Mouse (Mus musculus) testis, adult 2 months (tissue): Measurements from ENCODE around the gene Slc32a1. TPM values are rescaled to one million over a fixed set of nuclear protein-coding genes. Genes with fewer than 3 reads are reported as not detected.

Experiments
- H3K27ac ChIP-seq: fragments of 200-500 bp; 2 replicates; pipeline ENCODE4 v1.5.1; 2012; ENCODE audit warnings: low read depth, low read length; ENCODE audit not compliant: control insufficient read depth, insufficient read depth
- H3K27me3 ChIP-seq: fragments of 200-500 bp; 2 replicates; pipeline ENCODE4 v1.6.1; 2012; ENCODE audit warnings: mild to moderate bottlenecking, low read length, moderate library complexity; ENCODE audit not compliant: control insufficient read depth, insufficient read depth
- H3K36me3 ChIP-seq: fragments of 200-500 bp; 2 replicates; pipeline ENCODE4 v1.6.1; 2012; ENCODE audit warnings: mild to moderate bottlenecking, low read length; ENCODE audit not compliant: control insufficient read depth, insufficient read depth
- H3K4me1 ChIP-seq: fragments of 200-500 bp; 2 replicates; pipeline ENCODE4 v1.6.1; 2012; ENCODE audit warnings: low read length; ENCODE audit not compliant: control insufficient read depth, insufficient read depth
- H3K4me3 ChIP-seq: fragments of 200-500 bp; 2 replicates; pipeline ENCODE4 v1.5.1; 2012; ENCODE audit warnings: low read depth, mild to moderate bottlenecking, low read length, moderate library complexity, mixed read lengths; ENCODE audit not compliant: control insufficient read depth
- CTCF ChIP-seq: fragments of 200-500 bp; IDR thresholded peaks from 2 replicates; pipeline ENCODE4 v1.5.1; 2012; ENCODE audit warnings: low read depth, mild to moderate bottlenecking, inconsistent platforms, low read length, moderate library complexity; ENCODE audit not compliant: control insufficient read depth, insufficient read depth, insufficient replicate concordance
- POLR2A ChIP-seq: fragments of 200-500 bp; IDR thresholded peaks from 2 replicates; pipeline ENCODE4 v1.6.1; 2012; ENCODE audit warnings: low read depth, mild to moderate bottlenecking, inconsistent platforms, low read length, moderate library complexity; ENCODE audit not compliant: control insufficient read depth
- polyA plus RNA-seq: library from polyadenylated mRNA; depleted of rRNA; stranded (reverse); fragments of >200 nt; gene quantifications from 2 replicates; pipeline ENCODE4 v1.2.3, GENCODE M21; 2012

The Slc32a1 gene
- polyA plus RNA-seq, 1 experiment = 0.04 TPM

DNA sequence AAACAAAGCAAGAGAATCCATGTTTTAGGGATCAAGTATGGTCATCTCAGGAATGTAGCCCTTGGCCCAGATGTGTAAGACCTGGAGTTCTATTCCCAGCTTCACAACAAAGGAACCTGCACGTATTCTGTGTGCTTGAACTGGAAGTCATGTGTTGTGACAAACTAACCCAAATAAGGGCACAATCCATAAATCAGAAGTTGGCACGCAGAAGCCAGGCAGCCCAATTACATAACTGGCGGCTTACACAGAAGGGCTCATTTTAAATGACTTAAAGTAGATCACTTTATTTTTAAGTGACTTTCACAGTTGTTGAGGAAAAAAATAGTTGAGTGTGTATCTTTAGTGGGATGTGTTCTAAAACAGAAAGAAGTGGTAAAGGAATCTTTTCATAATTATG is 33.2 kb downstream of the Slc32a1 start:
- no peaks in the 10 kb centered on the region for H3K4me1 ChIP-seq
- no peaks in the 10 kb centered on the region for H3K27me3 ChIP-seq
- no peak overlapping the region for H3K27ac ChIP-seq
- no peaks in the 10 kb centered on the region; the same call in 1 of the 2 replicates for H3K36me3 ChIP-seq
- H3K4me3 ChIP-seq = no peak overlapping the region
- TF ChIP-seq POLR2A = no peak
- TF ChIP-seq CTCF = no peak

- H3K4me1 ChIP-seq = no peaks in the 10 kb centered on the region
- no peak for TF ChIP-seq POLR2A
- TF ChIP-seq CTCF = no peak
- H3K27ac ChIP-seq = no peak overlapping the region
- H3K4me3 ChIP-seq = no peak overlapping the region
- H3K36me3 ChIP-seq = no peaks in the 10 kb centered on the region
- H3K27me3 ChIP-seq = no peaks in the 10 kb centered on the region
These were observed 40.8 kb downstream of the Slc32a1 start for GRCm38 (mm10) chr2:158651159-158651908.

- Histone ChIP-seq H3K27ac (no peak overlapping the region), H3K4me3 (no peak overlapping the region), H3K27me3 (no peaks in the 10 kb centered on the region), H3K36me3 (no peaks in the 10 kb centered on the region), H3K4me1 (no peaks in the 10 kb centered on the region)
- TF ChIP-seq CTCF (peak; percentile 80; the same call in 1 of the 2 replicates), POLR2A (no peak)
These were observed 42.4 kb downstream of the Slc32a1 start for GRCm38 (mm10) chr2:158652985-158653384.

DNA sequence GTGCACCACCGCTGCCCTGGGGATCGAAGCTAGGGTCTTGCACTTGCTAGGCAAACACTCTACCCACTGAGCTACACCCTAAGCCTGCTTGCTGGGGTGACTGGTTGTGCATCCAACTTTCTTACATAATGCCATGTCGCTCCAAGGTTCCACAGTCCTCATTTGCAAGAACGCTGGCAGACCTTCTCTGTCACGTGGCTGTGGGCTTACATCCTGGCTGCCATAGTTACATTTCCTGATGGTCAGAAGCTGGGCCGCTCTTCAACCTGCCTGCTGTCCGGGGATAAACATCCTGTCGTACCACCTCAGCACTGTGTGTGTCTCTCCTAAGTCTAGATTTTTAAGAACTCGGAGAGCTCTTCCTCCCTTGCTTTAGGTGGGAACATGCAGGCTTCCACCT is 44.1 kb downstream of the Slc32a1 start:
- no peak overlapping the region for H3K27ac ChIP-seq
- TF ChIP-seq POLR2A (no peak), CTCF (no peak)
- H3K27me3 ChIP-seq = no peaks in the 10 kb centered on the region
- H3K4me1 ChIP-seq = no peaks in the 10 kb centered on the region
- no peak overlapping the region for H3K4me3 ChIP-seq
- H3K36me3 ChIP-seq = no peaks in the 10 kb centered on the region

DNA sequence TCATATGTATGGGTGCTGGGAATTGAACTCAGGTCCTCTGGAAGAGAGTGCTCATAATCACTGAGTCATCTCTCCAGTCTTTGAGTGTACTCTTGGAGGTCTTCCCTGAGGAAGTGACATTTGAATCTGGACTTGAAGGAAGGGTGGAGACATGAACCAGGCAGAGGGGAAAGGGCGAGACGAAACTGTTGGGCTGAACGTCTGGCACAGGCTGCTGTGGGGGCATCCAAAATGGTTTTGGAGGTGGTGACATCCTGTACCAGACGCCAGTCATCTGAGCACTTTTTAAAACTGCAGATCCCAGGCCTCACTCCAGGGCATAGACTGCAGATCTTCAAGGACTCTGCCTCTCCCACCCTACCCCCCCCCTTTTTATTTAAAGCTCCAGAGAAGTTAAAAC is 45.2 kb downstream of the Slc32a1 start:
- Histone ChIP-seq H3K4me3 (no peak overlapping the region), H3K27ac (no peak overlapping the region), H3K4me1 (no peaks in the 10 kb centered on the region), H3K27me3 (no peaks in the 10 kb centered on the region), H3K36me3 (no peaks in the 10 kb centered on the region)
- no peak for TF ChIP-seq POLR2A
- no peak for TF ChIP-seq CTCF

GRCm38 (mm10) chr2:158658822-158659221 is 48.3 kb downstream of the Slc32a1 start:
- no peak for TF ChIP-seq POLR2A
- Histone ChIP-seq H3K27ac (no peak overlapping the region), H3K27me3 (no peaks in the 10 kb centered on the region), H3K4me3 (no peak overlapping the region), H3K4me1 (no peaks in the 10 kb centered on the region), H3K36me3 (no peaks in the 10 kb centered on the region)

GRCm38 (mm10) chr2:158659346-158659745 is 48.8 kb downstream of the Slc32a1 start:
- no peak overlapping the region for H3K27ac ChIP-seq
- H3K27me3 ChIP-seq = no peaks in the 10 kb centered on the region
- H3K36me3 ChIP-seq = no peaks in the 10 kb centered on the region
- no peak overlapping the region for H3K4me3 ChIP-seq
- TF ChIP-seq CTCF (no peak), POLR2A (no peak)
- H3K4me1 ChIP-seq = no peaks in the 10 kb centered on the region
